9 mouse cellular contexts compared by ENCODE assay signal in the genomic region with DNA sequence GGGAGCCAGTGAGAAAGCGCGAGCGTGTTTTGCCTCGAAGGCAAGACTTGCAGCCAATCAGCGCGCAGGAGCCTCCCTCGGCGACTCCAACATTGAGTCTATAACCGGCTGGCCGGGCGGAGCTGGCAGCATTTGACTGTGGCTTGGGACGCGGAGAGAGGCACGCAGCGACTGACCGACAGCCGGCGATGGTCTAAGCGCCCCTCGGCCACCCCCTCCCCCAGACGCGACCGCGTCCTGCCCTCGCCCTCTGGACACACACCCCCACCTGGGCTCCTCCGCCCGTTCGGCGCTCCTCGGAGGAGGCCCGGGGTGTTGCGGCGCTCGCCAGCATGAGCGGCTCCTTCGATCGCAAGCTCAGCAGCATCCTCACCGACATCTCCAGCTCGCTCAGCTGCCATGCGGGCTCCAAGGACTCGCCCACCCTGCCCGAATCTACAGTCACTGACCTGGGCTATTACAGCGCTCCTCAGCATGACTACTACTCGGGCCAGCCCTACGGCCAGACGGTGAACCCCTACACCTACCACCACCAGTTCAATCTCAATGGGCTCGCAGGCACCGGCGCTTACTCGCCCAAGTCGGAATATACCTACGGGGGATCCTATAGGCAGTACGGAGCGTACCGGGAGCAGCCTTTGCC. TPM values are rescaled to one million over a fixed set of nuclear protein-coding genes. Genes with fewer than 3 reads are reported as not detected.
DNase-seq lines count a peak whose midpoint lies in the region; ATAC-seq and TF ChIP-seq lines count a peak whose summit lies in the region.
"Had no signal": no experiment of that assay in that cellular context is flagged by ENCODE, and none has a peak within 500 bp of the region (broad histone marks: within the 10 kb centered on the region; RNA-seq: fewer than 3 reads in every experiment).

A gene (plus strand): TSS at position 130 of the 643 bp plus-strand sequence.

- H3K4me1 ChIP-seq in kidney, postnatal 0 days (replicated peaks; ENCODE audit: insufficient read depth, low read length): peaks cover 12% of the 10 kb centered on the region; the same call in 1 of the 2 replicates
- peaks cover 45% of the 10 kb centered on the region for H3K4me1 ChIP-seq in hindbrain, embryonic 10.5 days (replicated peaks)

- no peak within 1 kb of the TSS for H3K9ac ChIP-seq in kidney, postnatal 0 days (ENCODE audit: low read depth, low read length)

- peak; percentile 48 for DNase-seq in kidney, postnatal 0 days (ENCODE audit: low spot score)
- DNase-seq in kidney, adult 18-20 months: no peak
- DNase-seq in embryo, embryonic 10.5 days (ENCODE audit: low spot score): peak; percentile 85
- DNase-seq in hindbrain, embryonic 10.5 days (ENCODE audit: low spot score): peak; percentile 83
- DNase-seq in lung, postnatal 4 days: peak; percentile 51 to 52
- no peak for DNase-seq in spleen, postnatal 10 days (ENCODE audit: low spot score in 2 of 2)
- DNase-seq in thymus, postnatal 36 days: no peak
- DNase-seq in layer of hippocampus, adult 8-10 months (ENCODE audit: low spot score in 2 of 2): no peak

- no peaks in the 10 kb centered on the region for H3K36me3 ChIP-seq in kidney, postnatal 0 days (ENCODE audit: insufficient read depth, low read length)
- no peaks in the 10 kb centered on the region for H3K36me3 ChIP-seq in hindbrain, embryonic 10.5 days

- H3K9me3 ChIP-seq in kidney, postnatal 0 days (replicated peaks; ENCODE audit: low read length): no peaks in the 10 kb centered on the region
- no peaks in the 10 kb centered on the region for H3K9me3 ChIP-seq in hindbrain, embryonic 10.5 days

- peak within 1 kb of the TSS; percentile 65 for H3K4me2 ChIP-seq in kidney, postnatal 0 days (ENCODE audit: low read length)

- H3K27ac ChIP-seq in kidney, postnatal 0 days: no peak within 1 kb of the TSS
- H3K27ac ChIP-seq in hindbrain, embryonic 10.5 days: peak within 1 kb of the TSS; percentile 59

- no peak for TF ChIP-seq CTCF in kidney, postnatal 0 days (IDR thresholded peaks at IDR 0.05; ENCODE audit: low read depth)

- WGBS in kidney, postnatal 0 days: 1% methylated on average over 55 of the region's 55 CpGs
- WGBS in hindbrain, embryonic 10.5 days: under 1% methylated on average over 55 of the region's 55 CpGs

- peak within 1 kb of the TSS; percentile 34 for H3K4me3 ChIP-seq in kidney, postnatal 0 days (replicated peaks; ENCODE audit: low read depth, low read length)
- H3K4me3 ChIP-seq in hindbrain, embryonic 10.5 days: peak within 1 kb of the TSS; percentile 56

- no peak for ATAC-seq in kidney, postnatal 0 days (replicated peaks; ENCODE audit: low FRiP score, low read depth)

- peaks cover 49% of the 10 kb centered on the region for H3K27me3 ChIP-seq in kidney, postnatal 0 days (ENCODE audit: insufficient read depth, low read length)
- H3K27me3 ChIP-seq in hindbrain, embryonic 10.5 days (ENCODE audit: insufficient read depth, poor library complexity, severe bottlenecking): peaks cover 81% of the 10 kb centered on the region

RNA-seq across cellular contexts. Expression of the gene that starts here (rescaled TPM):
- polyA plus RNA-seq in kidney, postnatal 0 days (2015; fragmentation: Nextera tagmentation; extraction: Ambion mirVana): 0.45 and 0.62 TPM in 2 replicates
- polyA plus RNA-seq in hindbrain, embryonic 10.5 days (2016; fragmentation: Nextera tagmentation; extraction: Ambion mirVana): 3.2 and 6.5 TPM in 2 replicates
- total RNA-seq in layer of hippocampus, adult 8-10 months (2022): under 1 TPM in 1 of 4 experiments, not detected in 3; 0.12 TPM
- polyA plus RNA-seq: liver, embryonic 16.5 days had no signal

Comparison
In these comparisons a context has a peak if more than half of its experiments do, and no peak if none do; other contexts are left out.
1. Peak in DNase-seq, H3K4me3 ChIP-seq and H3K4me2 ChIP-seq in kidney, postnatal 0 days; RNA of the gene not detected or under 1 TPM.
2. DNase-seq: peak in embryo, embryonic 10.5 days (single experiment), hindbrain, embryonic 10.5 days (single experiment) and lung, postnatal 4 days (2 of 2); none in kidney, adult 18-20 months (single experiment), spleen, postnatal 10 days (0 of 2), thymus, postnatal 36 days (0 of 2) and layer of hippocampus, adult 8-10 months (0 of 2).